Mouse (Mus musculus): Measurements from ENCODE around the gene Gm21988.

Gene Gm21988

GRCm38 (mm10) chr11:70239541-70240279, at the start of gene Gm21988, which contains the start of gene Rnasek:
Gene Gm21988 (minus strand): TSS chr11:70239830.
Gene Rnasek (minus strand): TSS chr11:70239842.
- peak; percentile 89 for DNase-seq

- DNase-seq, result no peak
Measured at GRCm38 (mm10) chr11:70289236-70289635, 49.6 kb upstream of the Gm21988 start.

- DNase-seq, result no peak
Measured at GRCm38 (mm10) chr11:70288102-70288501, 48.5 kb upstream of the Gm21988 start.

- no peak for DNase-seq
Measured at GRCm38 (mm10) chr11:70285686-70286085, 46.1 kb upstream of the Gm21988 start.

- DNase-seq, result no peak
Measured at GRCm38 (mm10) chr11:70284757-70285156, 45.1 kb upstream of the Gm21988 start.

- DNase-seq, result no peak
Measured at GRCm38 (mm10) chr11:70283666-70284065, 44.0 kb upstream of the Gm21988 start.

GRCm38 (mm10) chr11:70280441-70280840, 40.8 kb upstream of the Gm21988 start:
- DNase-seq, result no peak

GRCm38 (mm10) chr11:70278961-70279360, 39.3 kb upstream of the Gm21988 start:
- no peak for DNase-seq

GRCm38 (mm10) chr11:70271641-70272040, 32.0 kb upstream of the Gm21988 start:
- no peak for DNase-seq

GRCm38 (mm10) chr11:70266405-70266804, 26.8 kb upstream of the Gm21988 start:
- DNase-seq, result no peak

GRCm38 (mm10) chr11:70265819-70266218, 26.2 kb upstream of the Gm21988 start:
- DNase-seq, result no peak

- no peak for DNase-seq
Measured at GRCm38 (mm10) chr11:70265252-70265651, 25.6 kb upstream of the Gm21988 start.

GRCm38 (mm10) chr11:70259035-70259434, 19.4 kb upstream of the Gm21988 start:
- DNase-seq, result no peak

GRCm38 (mm10) chr11:70254931-70255531, 15.4 kb upstream of the Gm21988 start, which contains the start of gene Alox12:
Gene Alox12 (minus strand): TSS chr11:70255353.
- DNase-seq, result no peak

- DNase-seq, result no peak
Measured at GRCm38 (mm10) chr11:70254337-70254736, 14.7 kb upstream of the Gm21988 start.

GRCm38 (mm10) chr11:70251853-70252252, 12.2 kb upstream of the Gm21988 start:
- no peak for DNase-seq

- DNase-seq, result no peak
Measured at GRCm38 (mm10) chr11:70250150-70250549, 10.5 kb upstream of the Gm21988 start.

- peak; percentile 74 for DNase-seq
Measured at GRCm38 (mm10) chr11:70247136-70247845, 7.7 kb upstream of the Gm21988 start.

GRCm38 (mm10) chr11:70242591-70242990, 3.0 kb upstream of the Gm21988 start:
- no peak for DNase-seq

- no peak for DNase-seq
Measured at GRCm38 (mm10) chr11:70238591-70239440, 814 bp downstream of the Gm21988 start.

GRCm38 (mm10) chr11:70237457-70238167, 2.0 kb downstream of the Gm21988 start, which contains the start of gene 0610010K14Rik:
Gene 0610010K14Rik (minus strand): TSS chr11:70237914.
- peak; percentile 98 for DNase-seq

- no peak for DNase-seq
Measured at GRCm38 (mm10) chr11:70236717-70237116, 2.9 kb downstream of the Gm21988 start.

Measured in cerebellum, adult 8-10 months (tissue).